Mouse (Mus musculus) hindbrain, embryonic 12.5 days (tissue): ENCODE data around the gene Magoh. TPM values are rescaled to one million over a fixed set of nuclear protein-coding genes. Genes with fewer than 3 reads are reported as not detected.

Source experiments
- ATAC-seq: fragments of 200-750 bp; cut with Nextera tagmentation; 2 replicates; pipeline ENCODE4 v1.8.0; 2017; ENCODE audit warnings: moderate TSS enrichment; ENCODE audit not compliant: low FRiP score
- H3K27ac ChIP-seq: fragments of 300-500 bp; sonication (generic); 2 replicates; pipeline ENCODE4 v1.5.1; 2016; ENCODE audit warnings: mild to moderate bottlenecking
- H3K27me3 ChIP-seq: fragments of 300-500 bp; sonication (generic); 2 replicates; pipeline ENCODE4 v1.6.1; 2016; ENCODE audit warnings: mild to moderate bottlenecking
- H3K36me3 ChIP-seq: fragments of 300-500 bp; sonication (generic); 2 replicates; pipeline ENCODE4 v1.6.1; 2016; ENCODE audit warnings: mild to moderate bottlenecking
- H3K4me1 ChIP-seq: fragments of 300-500 bp; sonication (generic); 2 replicates; pipeline ENCODE4 v1.6.1; 2016
- H3K4me2 ChIP-seq: fragments of 300-500 bp; sonication (generic); replicated peaks from 2 replicates; pipeline ENCODE4 v1.6.1; 2016; ENCODE audit warnings: mild to moderate bottlenecking
- H3K4me3 ChIP-seq: fragments of 300-500 bp; sonication (generic); 2 replicates; pipeline ENCODE4 v1.5.1; 2016; ENCODE audit warnings: mild to moderate bottlenecking
- H3K9ac ChIP-seq: fragments of 300-500 bp; sonication (generic); 2 replicates; pipeline ENCODE4 v1.6.1; 2016; ENCODE audit warnings: mild to moderate bottlenecking, moderate library complexity
- H3K9me3 ChIP-seq: fragments of 300-500 bp; sonication (generic); replicated peaks from 2 replicates; pipeline ENCODE4 v1.6.1; 2016; ENCODE audit warnings: mild to moderate bottlenecking
- WGBS: fragments of 180-500 bp; shearing (Covaris S2); methylation state at CpG from one replicate; pipeline ENCODE4 v1.1.7; 2016; 5-methylcytosine and 5-hydroxymethylcytosine counted together
- polyA plus RNA-seq: library from polyadenylated mRNA; unstranded; fragments of >200 nt; fragmentation: Nextera tagmentation; extraction: Ambion mirVana; gene quantifications from 2 replicates; pipeline ENCODE4 v1.2.1, GENCODE M21; 2016

The Magoh gene
- polyA plus RNA-seq, 1 experiment from 2014 or later, result 173 TPM

- H3K9me3 ChIP-seq, result no peaks in the 10 kb centered on the region
- H3K4me1 ChIP-seq, result peaks cover 21% of the 10 kb centered on the region
- H3K27ac ChIP-seq, result no peak overlapping the region
- no peak overlapping the region for H3K4me3 ChIP-seq
- ATAC-seq, result no peak
- H3K36me3 ChIP-seq, result peaks cover 31% of the 10 kb centered on the region
- H3K27me3 ChIP-seq, result peaks cover 16% of the 10 kb centered on the region
- 89% methylated on average over 5 of the region's 5 CpGs for WGBS
- H3K9ac ChIP-seq, result no peak overlapping the region
- no peak overlapping the region for H3K4me2 ChIP-seq
These were observed 31.0 kb upstream of the Magoh start for GRCm38 (mm10) chr4:107848546-107848945.

DNA sequence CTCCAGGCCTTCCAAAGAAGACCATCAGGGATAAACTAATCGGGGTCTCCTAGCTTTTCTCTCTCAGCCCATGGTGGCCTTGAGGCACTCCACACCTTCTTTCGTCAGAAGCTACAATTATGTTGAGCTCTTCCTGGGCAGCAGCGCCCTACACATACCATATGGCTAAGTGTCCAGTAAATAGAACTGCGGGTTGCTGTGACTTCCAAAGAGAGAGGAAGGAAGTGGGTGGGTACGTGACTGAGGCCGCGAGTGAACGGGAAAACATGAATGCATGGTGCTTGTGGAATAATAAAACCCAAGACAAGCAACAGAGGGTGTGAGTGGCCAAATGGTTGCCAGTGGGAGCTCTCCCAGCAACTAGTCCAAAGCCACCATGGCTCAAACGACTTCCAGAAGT lies 29.9 kb upstream of the Magoh start:
- Histone ChIP-seq H3K36me3 (peaks cover 41% of the 10 kb centered on the region), H3K9me3 (no peaks in the 10 kb centered on the region), H3K27me3 (peaks cover 16% of the 10 kb centered on the region), H3K4me3 (no peak overlapping the region), H3K27ac (no peak overlapping the region), H3K4me2 (no peak overlapping the region), H3K9ac (no peak overlapping the region), H3K4me1 (peaks cover 15% of the 10 kb centered on the region)
- ATAC-seq, result no peak
- 86% methylated on average over 9 of the region's 9 CpGs for WGBS

GRCm38 (mm10) chr4:107850091-107850490 lies 29.5 kb upstream of the Magoh start:
- peaks cover 16% of the 10 kb centered on the region for H3K27me3 ChIP-seq
- H3K36me3 ChIP-seq, result peaks cover 46% of the 10 kb centered on the region
- 91% methylated on average over 8 of the region's 8 CpGs for WGBS
- H3K27ac ChIP-seq, result no peak overlapping the region
- no peak overlapping the region for H3K4me2 ChIP-seq
- ATAC-seq, result no peak
- H3K4me1 ChIP-seq, result peaks cover 12% of the 10 kb centered on the region; the same call in 1 of the 2 replicates
- H3K9me3 ChIP-seq, result no peaks in the 10 kb centered on the region
- H3K9ac ChIP-seq, result no peak overlapping the region
- H3K4me3 ChIP-seq, result no peak overlapping the region

DNA sequence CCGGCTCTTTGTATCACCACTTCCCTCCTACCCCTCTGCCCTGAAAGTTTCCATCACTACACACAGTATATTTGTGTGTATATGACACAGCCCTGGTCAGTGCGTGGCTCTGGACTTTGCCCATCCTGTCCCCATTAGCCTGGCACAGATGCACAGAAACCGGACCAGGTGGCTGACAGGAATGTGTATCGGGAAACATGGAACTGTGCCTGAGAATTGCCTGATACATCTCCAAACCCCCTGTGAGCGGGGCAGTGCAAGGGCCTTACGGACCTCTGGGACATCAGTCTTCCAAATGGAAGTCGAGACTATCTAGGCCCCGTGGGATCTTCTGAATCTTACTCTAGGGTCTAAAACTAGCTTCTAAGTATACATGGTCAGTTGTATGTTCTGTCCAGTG lies 26.2 kb upstream of the Magoh start:
- no peak for ATAC-seq
- 92% methylated on average over 8 of the region's 8 CpGs for WGBS
- peaks cover 75% of the 10 kb centered on the region for H3K36me3 ChIP-seq

DNA sequence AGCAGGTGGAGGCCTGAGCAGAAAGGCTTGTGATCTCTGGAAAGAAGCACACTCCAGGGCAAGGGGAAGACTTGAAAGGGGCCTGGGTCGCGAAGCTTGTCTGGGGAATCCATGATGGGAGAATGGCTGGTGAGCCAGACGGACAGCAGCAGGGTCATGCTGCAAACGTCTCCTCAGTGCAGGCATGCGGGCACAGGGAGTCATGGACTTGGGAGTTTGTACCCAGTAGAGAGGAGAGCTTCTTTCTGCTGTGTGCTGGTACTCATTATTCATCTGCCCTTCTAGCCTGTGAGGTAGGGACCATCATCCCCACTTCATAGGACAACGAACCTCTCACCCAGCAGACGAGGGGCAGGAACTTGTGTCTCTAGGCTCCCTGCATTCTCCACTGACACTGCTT lies 25.7 kb upstream of the Magoh start:
- no peak overlapping the region for H3K9ac ChIP-seq
- H3K4me3 ChIP-seq, result no peak overlapping the region
- H3K36me3 ChIP-seq, result peaks cover 76% of the 10 kb centered on the region
- H3K27me3 ChIP-seq, result no peaks in the 10 kb centered on the region
- no peak overlapping the region for H3K4me2 ChIP-seq
- no peaks in the 10 kb centered on the region for H3K9me3 ChIP-seq
- WGBS, result 89% methylated on average over 7 of the region's 7 CpGs
- H3K4me1 ChIP-seq, result no peaks in the 10 kb centered on the region
- no peak overlapping the region for H3K27ac ChIP-seq
- ATAC-seq, result no peak

More for the DNA sequence above, 26.2 kb upstream of the Magoh start:
- Histone ChIP-seq H3K27me3 (no peaks in the 10 kb centered on the region), H3K4me3 (no peak overlapping the region), H3K4me2 (no peak overlapping the region), H3K9ac (no peak overlapping the region), H3K27ac (no peak overlapping the region), H3K4me1 (no peaks in the 10 kb centered on the region), H3K9me3 (no peaks in the 10 kb centered on the region)

DNA sequence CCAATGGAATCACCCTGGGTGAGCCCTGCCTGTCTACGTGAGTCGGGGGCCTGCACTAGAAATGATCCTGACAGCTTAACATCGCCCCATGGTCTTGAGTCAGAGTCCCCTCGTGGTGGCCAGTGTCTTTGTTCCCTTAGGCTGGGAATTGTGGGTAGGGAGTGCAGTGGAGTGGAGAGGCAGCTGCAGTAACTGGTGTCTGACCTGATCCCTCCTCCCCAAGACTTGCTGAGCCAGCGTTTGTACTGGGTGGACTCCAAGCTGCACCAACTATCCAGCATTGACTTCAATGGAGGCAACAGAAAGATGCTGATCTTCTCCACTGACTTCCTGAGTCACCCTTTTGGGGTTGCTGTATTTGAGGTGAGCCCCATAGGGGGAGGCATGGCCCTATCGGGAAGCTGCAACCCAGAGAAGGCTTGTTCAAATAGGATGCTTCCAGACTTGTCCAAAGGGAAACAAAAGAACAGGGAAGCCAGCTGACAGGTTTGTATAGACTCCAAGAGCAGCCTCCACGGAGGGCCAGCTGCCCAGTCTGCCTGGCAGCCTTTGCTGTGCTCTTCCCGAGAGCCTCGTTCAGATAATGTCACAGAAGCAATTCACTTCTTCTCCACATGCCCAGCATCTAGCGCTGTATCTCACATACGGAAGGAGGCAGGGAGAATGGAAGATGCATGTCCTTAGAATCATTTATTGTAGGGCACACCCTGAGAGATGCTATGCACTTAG lies 22.4 kb upstream of the Magoh start:
- H3K36me3 ChIP-seq, result peaks cover 87% of the 10 kb centered on the region
- H3K4me1 ChIP-seq, result no peaks in the 10 kb centered on the region
- H3K27ac ChIP-seq, result no peak overlapping the region
- 69% methylated on average over 11 of the region's 11 CpGs for WGBS
- H3K4me3 ChIP-seq, result no peak overlapping the region
- no peak overlapping the region for H3K9ac ChIP-seq
- H3K27me3 ChIP-seq, result no peaks in the 10 kb centered on the region
- no peaks in the 10 kb centered on the region for H3K9me3 ChIP-seq
- no peak overlapping the region for H3K4me2 ChIP-seq
- no peak for ATAC-seq

- no peak for ATAC-seq
- Histone ChIP-seq H3K9me3 (no peaks in the 10 kb centered on the region), H3K4me3 (no peak overlapping the region), H3K36me3 (peaks cover 90% of the 10 kb centered on the region), H3K27ac (no peak overlapping the region), H3K4me2 (no peak overlapping the region), H3K4me1 (no peaks in the 10 kb centered on the region), H3K9ac (no peak overlapping the region), H3K27me3 (no peaks in the 10 kb centered on the region)
- WGBS, result 92% methylated on average over 7 of the region's 7 CpGs
These were observed 20.6 kb upstream of the Magoh start for GRCm38 (mm10) chr4:107858995-107859394.

DNA sequence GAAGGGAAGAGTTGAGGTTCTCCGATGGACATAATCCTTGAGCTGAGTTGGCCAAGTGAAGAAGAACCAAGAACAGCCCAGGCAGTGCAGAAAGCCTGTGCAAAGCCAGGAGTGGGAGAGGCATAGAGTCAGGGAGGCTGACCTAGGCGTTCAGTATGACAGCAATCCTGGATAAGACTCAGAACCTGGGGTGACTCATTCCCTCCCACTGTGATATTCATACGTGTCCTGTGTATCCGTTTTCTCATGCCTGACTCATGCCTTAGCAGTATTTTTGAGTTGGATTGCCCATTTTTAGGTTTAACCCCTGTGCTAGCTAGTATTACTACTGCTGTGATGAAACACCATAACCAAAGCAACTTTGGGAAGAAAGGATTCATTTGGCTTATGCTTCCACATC lies 14.7 kb upstream of the Magoh start:
- Histone ChIP-seq H3K4me2 (no peak overlapping the region), H3K9ac (no peak overlapping the region), H3K4me3 (no peak overlapping the region), H3K27ac (no peak overlapping the region), H3K27me3 (no peaks in the 10 kb centered on the region), H3K9me3 (no peaks in the 10 kb centered on the region), H3K4me1 (no peaks in the 10 kb centered on the region), H3K36me3 (peaks cover 64% of the 10 kb centered on the region)
- WGBS, result 95% methylated on average over 4 of the region's 4 CpGs
- ATAC-seq, result no peak

DNA sequence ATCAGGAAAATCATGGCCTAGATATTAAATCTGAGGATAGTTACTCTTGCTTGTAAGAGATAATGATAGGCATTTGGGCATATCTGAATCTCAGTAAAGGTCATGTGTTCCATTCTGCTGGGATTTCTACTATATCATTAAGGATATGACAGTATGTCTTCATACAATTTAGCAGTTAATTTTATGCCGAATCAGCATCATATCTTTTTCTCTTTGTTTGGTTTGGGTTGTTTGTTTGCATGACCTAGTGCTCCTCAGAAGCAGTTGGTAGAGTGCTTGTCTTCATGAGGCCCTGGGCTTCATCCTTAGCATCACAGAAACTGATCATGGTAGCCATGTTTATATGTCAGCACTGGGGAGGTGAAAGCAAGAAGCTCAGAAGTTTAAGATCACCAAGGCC lies 2.1 kb downstream of the Magoh start:
- Histone ChIP-seq H3K4me2 (no peak overlapping the region), H3K9ac (no peak overlapping the region), H3K36me3 (peaks cover 49% of the 10 kb centered on the region), H3K9me3 (no peaks in the 10 kb centered on the region), H3K27me3 (no peaks in the 10 kb centered on the region), H3K4me3 (no peak overlapping the region), H3K27ac (no peak overlapping the region), H3K4me1 (peaks cover 11% of the 10 kb centered on the region)
- no peak for ATAC-seq
- 94% methylated on average over 1 of the region's 1 CpGs for WGBS

GRCm38 (mm10) chr4:107886371-107886770 lies 6.8 kb downstream of the Magoh start:
- Histone ChIP-seq H3K4me2 (no peak overlapping the region), H3K27me3 (no peaks in the 10 kb centered on the region), H3K9ac (no peak overlapping the region), H3K27ac (no peak overlapping the region), H3K4me1 (peaks cover 13% of the 10 kb centered on the region), H3K9me3 (no peaks in the 10 kb centered on the region), H3K36me3 (peaks cover 55% of the 10 kb centered on the region), H3K4me3 (no peak overlapping the region)
- ATAC-seq, result no peak
- 81% methylated on average over 7 of the region's 7 CpGs for WGBS

DNA sequence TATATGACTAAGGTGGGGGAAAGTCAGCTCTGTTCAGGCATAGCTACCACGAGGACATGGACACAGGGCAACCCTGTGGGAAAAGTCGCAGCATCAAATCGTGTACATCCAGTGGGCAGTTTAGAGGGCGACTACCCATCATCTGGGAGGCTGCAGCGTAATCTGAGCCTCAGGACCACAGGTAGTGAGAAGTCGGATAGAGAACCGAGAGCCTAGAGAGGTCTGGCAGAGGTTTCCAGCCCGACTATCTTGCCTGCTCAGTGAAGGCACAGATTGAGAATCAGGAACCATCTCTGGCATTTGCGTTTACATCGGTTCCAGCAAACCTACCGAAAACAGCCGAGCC lies 9.8 kb downstream of the Magoh start:
- Histone ChIP-seq H3K27ac (peak overlapping the region; percentile 85), H3K27me3 (no peaks in the 10 kb centered on the region), H3K36me3 (peaks cover 54% of the 10 kb centered on the region), H3K9ac (peak overlapping the region; percentile 73), H3K4me1 (peaks cover 13% of the 10 kb centered on the region), H3K4me3 (peak overlapping the region; percentile 48), H3K9me3 (no peaks in the 10 kb centered on the region), H3K4me2 (peak overlapping the region; percentile 80)
- WGBS, result under 1% methylated on average over 12 of the region's 12 CpGs
- peak; percentile 47; the same call in 1 of the 2 replicates for ATAC-seq

- peak; percentile 96 for ATAC-seq
- Histone ChIP-seq H3K4me2 (peak within 1 kb of the TSS; percentile 80), H3K4me3 (peak within 1 kb of the TSS; percentile 48), H3K27ac (peak within 1 kb of the TSS; percentile 85), H3K27me3 (no peaks in the 10 kb centered on the region), H3K4me1 (peaks cover 13% of the 10 kb centered on the region), H3K36me3 (peaks cover 54% of the 10 kb centered on the region), H3K9me3 (no peaks in the 10 kb centered on the region), H3K9ac (peak within 1 kb of the TSS; percentile 73)
- under 1% methylated on average over 42 of the region's 48 CpGs for WGBS
These were observed 10.3 kb downstream of the Magoh start, which contains the start of gene 0610037L13Rik for GRCm38 (mm10) chr4:107889731-107890432. TSS of gene 0610037L13Rik (plus strand) at chr4:107889813.

DNA sequence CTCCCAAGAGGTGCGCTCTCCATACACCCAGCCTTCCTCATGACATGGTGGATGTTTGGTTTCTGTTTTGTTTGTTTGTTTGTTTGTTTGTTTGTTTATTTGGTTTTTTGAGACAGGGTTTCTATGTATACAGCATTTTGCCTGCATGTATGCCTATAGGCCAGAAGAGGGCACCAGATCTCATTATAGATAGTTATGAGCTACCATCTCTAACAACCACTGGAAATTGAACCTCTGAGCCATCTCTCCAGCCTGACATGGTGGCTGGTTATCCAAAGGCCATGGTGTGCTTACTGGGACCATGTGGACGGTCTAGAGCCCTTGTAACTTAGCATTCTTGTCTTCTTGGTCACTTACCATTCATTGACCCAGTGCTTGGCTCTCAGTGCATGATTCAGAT lies 13.1 kb downstream of the Magoh start:
- no peaks in the 10 kb centered on the region for H3K9me3 ChIP-seq
- no peak overlapping the region for H3K27ac ChIP-seq
- no peak overlapping the region for H3K9ac ChIP-seq
- H3K4me2 ChIP-seq, result no peak overlapping the region
- no peaks in the 10 kb centered on the region for H3K27me3 ChIP-seq
- peaks cover 13% of the 10 kb centered on the region for H3K4me1 ChIP-seq
- peaks cover 57% of the 10 kb centered on the region for H3K36me3 ChIP-seq
- no peak overlapping the region for H3K4me3 ChIP-seq
- 74% methylated on average over 2 of the region's 2 CpGs for WGBS
- no peak for ATAC-seq
